Mouse (Mus musculus) ES-Bruce4 (cell line): ENCODE results near the gene Map1a. TPM values are rescaled to one million over a fixed set of nuclear protein-coding genes. Genes with fewer than 3 reads are reported as not detected.

Source experiments
- H3K27ac ChIP-seq: 2 replicates; pipeline ENCODE4 v1.5.1; 2012; ENCODE audit warnings: low read length, inconsistent platforms; ENCODE audit not compliant: insufficient read depth
- H3K27me3 ChIP-seq: 2 replicates; pipeline ENCODE4 v1.6.1; 2012; ENCODE audit warnings: mild to moderate bottlenecking, low read length, inconsistent platforms; ENCODE audit not compliant: control insufficient read depth, poor library complexity, insufficient read depth, severe bottlenecking
- H3K36me3 ChIP-seq: 2 replicates; pipeline ENCODE4 v1.6.1; 2012; ENCODE audit warnings: inconsistent platforms, mild to moderate bottlenecking, low read length, moderate library complexity; ENCODE audit not compliant: control insufficient read depth, poor library complexity, insufficient read depth, severe bottlenecking
- H3K4me1 ChIP-seq: one replicate; pipeline ENCODE4 v1.8.1; 2011; ENCODE audit warnings: low read length; ENCODE audit not compliant: control insufficient read depth, insufficient read depth
- H3K4me3 ChIP-seq: 2 replicates; pipeline ENCODE4 v1.5.1; 2011; ENCODE audit warnings: low read depth, mild to moderate bottlenecking, low read length
- H3K9ac ChIP-seq: 2 replicates; pipeline ENCODE4 v1.6.1; 2012; ENCODE audit warnings: low read depth, mild to moderate bottlenecking, inconsistent platforms; ENCODE audit not compliant: poor library complexity, severe bottlenecking
- H3K9me3 ChIP-seq: replicated peaks from 2 replicates; pipeline ENCODE4 v1.6.1; 2012; ENCODE audit warnings: mild to moderate bottlenecking, low read length, inconsistent platforms; ENCODE audit not compliant: control insufficient read depth, poor library complexity, insufficient read depth, severe bottlenecking
- CTCF ChIP-seq: IDR thresholded peaks from one replicate; pipeline ENCODE4 v1.8.1; 2011; ENCODE audit warnings: low read depth, low read length
- EP300 ChIP-seq: IDR thresholded peaks from 2 replicates; pipeline ENCODE4 v1.6.1; 2011; ENCODE audit warnings: low read depth, low read length; ENCODE audit not compliant: insufficient read depth
- POLR2A ChIP-seq: IDR thresholded peaks from one replicate; pipeline ENCODE4 v1.8.1; 2011; ENCODE audit warnings: low read length; ENCODE audit not compliant: insufficient read depth
- polyA plus RNA-seq: library from polyadenylated mRNA; stranded (reverse); fragments of >200 nt; gene quantifications from 2 replicates; pipeline ENCODE4 v1.2.4, GENCODE M21; 2011; ENCODE audit warnings: low read depth; ENCODE audit not compliant: missing spikeins, insufficient read depth, insufficient read length

The Map1a gene
- polyA plus RNA-seq, 1 experiment, result 5.3 TPM

DNA sequence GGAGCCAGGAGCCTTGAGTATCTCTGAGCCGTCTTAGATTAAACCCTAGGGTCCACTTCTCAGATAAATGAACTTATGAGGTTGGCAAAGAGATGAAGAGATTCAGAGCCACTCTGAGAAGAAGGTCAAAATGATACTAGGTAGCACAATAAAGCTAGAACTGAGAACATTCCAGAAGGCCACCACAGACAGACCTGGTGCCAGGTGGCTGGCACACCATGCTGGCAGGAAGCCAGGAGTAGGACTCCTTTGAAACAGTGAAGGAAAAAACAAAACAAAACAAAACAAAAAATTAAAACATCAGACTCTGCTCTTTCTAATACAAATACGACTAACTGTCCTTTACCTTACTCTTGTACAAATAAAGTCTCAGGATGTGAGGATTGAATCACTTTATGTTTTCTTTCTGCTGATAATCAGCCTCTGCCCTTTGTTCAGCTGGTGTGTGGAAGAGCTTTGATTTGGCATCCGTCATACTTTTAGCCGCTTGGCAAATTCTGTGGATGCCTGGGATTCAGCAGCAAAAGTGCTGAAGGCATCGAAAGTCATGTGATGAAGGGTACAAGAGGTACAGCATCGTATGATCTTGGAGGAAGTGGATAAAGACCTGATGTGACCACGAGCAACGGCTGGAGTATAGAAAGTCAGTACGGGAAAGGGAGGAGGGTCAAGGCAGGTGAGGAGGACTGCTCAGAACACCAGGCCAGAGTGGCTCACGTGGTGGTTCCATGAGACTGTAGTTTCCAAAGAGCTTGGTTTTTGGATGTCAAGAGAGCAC lies 34.5 kb downstream of the Map1a start:
- H3K27me3 ChIP-seq, result no peaks in the 10 kb centered on the region
- no peak overlapping the region for H3K27ac ChIP-seq
- H3K9me3 ChIP-seq, result no peaks in the 10 kb centered on the region
- TF ChIP-seq POLR2A (no peak), EP300 (no peak), CTCF (no peak)
- H3K4me3 ChIP-seq, result no peak overlapping the region
- H3K9ac ChIP-seq, result no peak overlapping the region
- no peaks in the 10 kb centered on the region for H3K4me1 ChIP-seq
- H3K36me3 ChIP-seq, result no peaks in the 10 kb centered on the region

DNA sequence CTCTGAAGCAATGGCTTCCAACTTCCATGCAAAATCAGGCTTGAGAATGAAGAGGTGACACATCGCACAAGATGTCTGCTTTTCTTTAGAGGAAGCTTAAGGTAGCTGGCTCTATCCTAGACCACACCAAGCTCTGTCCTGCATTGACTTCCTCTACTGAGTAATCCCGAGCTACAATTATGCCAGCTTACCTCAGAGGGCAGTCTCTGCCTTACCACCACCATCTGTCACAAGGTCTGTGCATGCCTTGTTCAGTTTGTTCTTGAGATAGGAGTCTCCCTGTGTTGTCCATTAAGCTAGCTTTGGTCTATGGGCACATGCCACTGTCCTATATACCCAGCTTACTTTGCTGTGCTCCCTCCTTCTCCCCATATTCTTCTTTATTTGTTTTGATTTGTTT lies 40.1 kb downstream of the Map1a start:
- H3K4me3 ChIP-seq, result no peak overlapping the region
- no peaks in the 10 kb centered on the region for H3K9me3 ChIP-seq
- TF ChIP-seq POLR2A, result no peak
- no peak for TF ChIP-seq CTCF
- TF ChIP-seq EP300, result no peak
- no peaks in the 10 kb centered on the region for H3K4me1 ChIP-seq
- no peak overlapping the region for H3K9ac ChIP-seq
- no peaks in the 10 kb centered on the region for H3K27me3 ChIP-seq
- no peaks in the 10 kb centered on the region for H3K36me3 ChIP-seq
- no peak overlapping the region for H3K27ac ChIP-seq

DNA sequence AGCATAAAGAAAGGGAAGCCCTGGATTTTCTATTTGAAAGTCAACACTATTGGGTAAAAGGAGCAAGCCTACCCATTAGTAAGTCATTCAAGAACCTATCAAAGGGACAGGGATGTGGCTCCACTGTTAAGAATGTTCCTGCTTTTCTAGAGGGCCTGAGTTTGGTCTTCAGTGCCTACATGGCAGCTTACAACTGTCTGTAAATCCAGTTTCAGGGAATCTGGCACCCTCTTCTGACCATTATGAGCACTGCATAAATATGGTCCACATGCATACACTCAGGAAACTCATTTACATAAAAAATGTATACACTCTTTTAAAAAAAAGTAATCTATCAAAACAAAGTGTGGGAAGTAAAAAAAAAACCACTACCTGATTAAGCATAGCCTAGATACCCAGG lies 49.7 kb downstream of the Map1a start:
- no peaks in the 10 kb centered on the region for H3K36me3 ChIP-seq
- H3K9ac ChIP-seq, result no peak overlapping the region
- TF ChIP-seq POLR2A (no peak), CTCF (peak; percentile 25), EP300 (no peak)
- no peaks in the 10 kb centered on the region for H3K9me3 ChIP-seq
- H3K4me1 ChIP-seq, result peaks cover 1% of the 10 kb centered on the region
- no peak overlapping the region for H3K27ac ChIP-seq
- H3K27me3 ChIP-seq, result no peaks in the 10 kb centered on the region
- H3K4me3 ChIP-seq, result no peak overlapping the region

DNA sequence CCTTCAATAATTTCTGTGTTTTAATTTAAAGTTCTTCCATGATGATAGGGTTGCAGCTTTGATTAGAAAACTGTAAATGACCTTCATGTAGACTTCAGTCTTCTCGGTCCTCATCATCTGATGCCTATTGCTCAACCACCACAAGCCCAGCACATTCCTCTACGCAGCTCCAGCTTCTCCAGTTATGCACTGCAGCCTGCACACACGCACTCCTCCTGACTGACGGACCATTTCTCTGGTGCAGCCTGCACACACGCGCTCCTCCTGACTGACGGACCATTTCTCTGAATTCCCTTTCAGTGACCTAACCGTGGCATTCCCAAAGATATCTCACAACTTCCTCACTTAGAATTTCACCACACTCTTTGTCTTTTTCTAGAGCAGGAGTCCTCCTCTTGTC lies 63.8 kb downstream of the Map1a start:
- Histone ChIP-seq H3K27me3 (no peaks in the 10 kb centered on the region), H3K9ac (no peak overlapping the region), H3K9me3 (no peaks in the 10 kb centered on the region), H3K36me3 (no peaks in the 10 kb centered on the region), H3K4me3 (no peak overlapping the region), H3K27ac (no peak overlapping the region), H3K4me1 (no peaks in the 10 kb centered on the region)
- no peak for TF ChIP-seq CTCF
- TF ChIP-seq POLR2A, result no peak
- no peak for TF ChIP-seq EP300

DNA sequence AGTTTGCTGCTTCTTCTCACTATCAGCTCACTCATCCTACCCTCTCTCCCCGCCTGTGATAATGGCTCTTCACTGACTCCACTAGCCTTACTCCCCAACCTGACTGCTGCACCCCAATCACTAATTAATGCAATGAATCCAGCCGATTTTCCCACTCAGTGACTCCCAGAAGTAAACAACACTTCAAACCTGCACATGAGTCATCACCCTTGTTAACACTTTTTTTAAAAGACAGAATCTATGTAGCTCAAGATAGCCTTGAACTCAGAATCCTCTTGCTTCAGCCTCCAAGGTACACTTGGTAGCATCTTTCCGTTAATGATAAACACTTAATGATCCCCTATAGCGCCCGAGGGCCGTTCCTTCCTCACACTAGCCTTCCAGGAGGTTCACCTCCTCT lies 65.0 kb downstream of the Map1a start:
- Histone ChIP-seq H3K9ac (peak overlapping the region; percentile 75), H3K4me1 (no peaks in the 10 kb centered on the region), H3K36me3 (no peaks in the 10 kb centered on the region), H3K27me3 (no peaks in the 10 kb centered on the region), H3K9me3 (no peaks in the 10 kb centered on the region), H3K4me3 (peak overlapping the region; percentile 71), H3K27ac (no peak overlapping the region)
- TF ChIP-seq POLR2A, result no peak
- no peak for TF ChIP-seq CTCF

DNA sequence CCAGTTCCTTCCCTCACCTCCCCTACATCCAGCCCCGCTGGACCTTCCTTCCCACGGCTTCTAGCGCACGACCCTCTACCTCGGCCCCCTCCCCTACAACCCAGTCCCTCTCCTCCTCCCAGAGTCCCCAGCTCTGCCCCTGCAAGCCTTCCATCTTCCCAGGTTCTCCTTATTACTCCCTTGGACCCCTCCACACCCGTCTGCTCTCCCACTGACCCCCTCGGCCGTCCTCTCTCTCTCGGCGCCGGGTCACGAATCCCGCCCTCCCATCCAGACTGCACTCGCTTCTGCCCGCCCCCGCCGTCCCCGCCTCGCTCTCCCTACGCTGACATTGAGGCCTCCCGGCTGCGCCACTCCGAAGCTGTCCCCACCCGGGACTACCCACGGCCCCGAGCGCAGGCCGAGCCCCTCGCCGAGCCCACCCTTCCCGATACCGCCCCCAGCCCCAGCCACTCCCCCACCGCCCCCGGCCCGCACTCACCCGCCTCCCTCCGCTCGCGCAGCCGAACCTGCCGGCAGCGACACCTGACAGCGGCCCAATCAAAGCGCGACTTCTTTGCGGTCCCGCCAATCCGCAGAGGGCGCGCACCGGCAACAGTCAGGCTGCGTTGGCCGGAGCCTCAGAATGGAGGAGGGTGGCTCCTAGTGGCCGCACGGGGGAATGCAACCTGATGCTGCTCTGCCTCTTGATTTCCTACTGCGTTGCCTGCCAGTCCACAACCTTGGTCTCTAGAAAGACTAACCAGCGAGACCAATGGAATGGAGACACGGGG lies 65.6 kb downstream of the Map1a start, which contains the start of gene Ppip5k1:
TSS of gene Ppip5k1 (minus strand) at position 577 of the 773 bp plus-strand sequence.
- TF ChIP-seq CTCF, result peak; percentile 88
- TF ChIP-seq POLR2A, result no peak
- 0 out of 2 replicates have a peak, but pooled peaks have one; percentile 21 for TF ChIP-seq EP300
- Histone ChIP-seq H3K36me3 (no peaks in the 10 kb centered on the region), H3K27me3 (no peaks in the 10 kb centered on the region), H3K9ac (peak within 1 kb of the TSS; percentile 75), H3K27ac (no peak within 1 kb of the TSS), H3K9me3 (no peaks in the 10 kb centered on the region), H3K4me3 (peak within 1 kb of the TSS; percentile 71), H3K4me1 (no peaks in the 10 kb centered on the region)
